Mouse (Mus musculus): Measurements from ENCODE around the gene Slc36a2.

DNA sequence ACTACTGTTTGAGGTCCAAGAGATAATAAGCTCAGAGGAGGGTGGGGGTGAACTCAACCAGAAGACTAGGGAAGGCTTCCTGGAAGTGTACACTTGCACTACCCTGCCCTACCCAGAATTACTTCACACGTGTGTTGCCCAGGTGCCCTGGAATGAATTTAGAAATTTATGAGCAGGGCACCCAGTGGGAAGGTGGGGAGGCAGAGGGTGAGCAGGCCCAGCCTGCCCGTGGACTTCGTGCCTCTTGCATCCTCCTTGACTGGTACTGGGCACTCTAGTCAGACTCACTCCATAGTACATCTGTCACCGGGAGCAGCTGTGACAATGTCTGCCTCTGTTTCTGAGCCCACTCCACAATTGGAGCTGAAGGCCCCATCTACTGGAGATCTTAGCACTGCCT, 28.6 kb upstream of the Slc36a2 start:
- TF ChIP-seq CTCF (IDR thresholded peaks at IDR 0.05; ENCODE audit: extremely low read depth, insufficient read depth, low read length) (no peak), POLR2A (IDR thresholded peaks at IDR 0.05; ENCODE audit: extremely low read depth, insufficient read depth, low read length) (no peak)
